Mouse (Mus musculus): ENCODE measurements at regions not wholly inside any gene's neighbourhood (a gene's known extent, or its start where the extent isn't known, plus 50 kb on each side); places are given as distances from the start of the nearest gene placed in this dataset.

DNA sequence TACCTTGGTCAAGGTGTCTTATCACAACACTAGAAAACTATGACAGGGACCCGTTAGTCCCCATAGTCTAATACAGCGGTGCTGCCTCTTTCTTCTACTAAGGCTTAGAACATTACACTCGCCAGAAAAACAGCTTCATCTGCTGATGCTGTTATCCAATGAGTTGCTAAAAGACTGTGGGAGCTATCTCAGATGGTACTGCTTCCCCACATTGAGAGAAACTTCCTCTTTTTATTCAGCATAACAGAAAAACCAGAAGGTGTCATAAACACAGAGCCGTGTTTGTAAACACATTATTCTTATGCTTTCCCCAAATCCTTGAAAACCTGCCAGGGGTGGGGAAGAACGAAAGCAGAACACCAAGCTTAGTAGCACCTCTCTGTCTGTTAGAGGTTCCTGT is 49.9 kb upstream of the Arhgap5 start:
- 83% methylated on average over 5 of the region's 5 CpGs for WGBS (ENCODE audit: insufficient replicate concordance)

More for the DNA sequence above, 49.9 kb upstream of the Arhgap5 start:
- H3K9ac ChIP-seq (ENCODE audit: low read depth, low read length): no peak overlapping the region
- H3K4me2 ChIP-seq: no peak overlapping the region
- H3K36me3 ChIP-seq (ENCODE audit: control insufficient read depth, insufficient read depth, low read length): no peaks in the 10 kb centered on the region
- no peaks in the 10 kb centered on the region for H3K27me3 ChIP-seq (ENCODE audit: control insufficient read depth, insufficient read depth, low read length)
- H3K9me3 ChIP-seq (replicated peaks; ENCODE audit: control insufficient read depth, low read length): no peaks in the 10 kb centered on the region
- no peaks in the 10 kb centered on the region for H3K4me1 ChIP-seq (ENCODE audit: control insufficient read depth, insufficient read depth, low read length)
- H3K27ac ChIP-seq (ENCODE audit: low read depth, low read length): no peak overlapping the region
- ATAC-seq (replicated peaks; ENCODE audit: insufficient number of reproducible peaks, low FRiP score, low TSS enrichment): no peak
- H3K4me3 ChIP-seq (ENCODE audit: low read depth, low read length): no peak overlapping the region

All from heart, embryonic 11.5 days (tissue).